Mouse (Mus musculus) MEL (cell line): ENCODE data around the gene Ambra1. TPM values are rescaled to one million over a fixed set of nuclear protein-coding genes. Genes with fewer than 3 reads are reported as not detected.
"Not testable (repeated sequence)": the region's sequence is repeated elsewhere in the genome, so short reads cannot be mapped to it uniquely, and the experiment has no call there.

Source experiments
- DNase-seq: peaks from one replicate; pipeline ENCODE4 v3.0.0; 2011; ENCODE audit warnings: low read depth, low spot score
- H3K27ac ChIP-seq: 2 replicates; pipeline ENCODE4 v1.5.1; 2012; ENCODE audit warnings: low read depth, mild to moderate bottlenecking, control low read depth, low read length, moderate library complexity; ENCODE audit not compliant: control insufficient read depth
- H3K27me3 ChIP-seq, 2 experiments: fragments of 150-350 bp in 1 of 2; sonication (generic) in 1 of 2; 2 replicates each; pipeline ENCODE4 v1.6.1; 2012; ENCODE audit warnings: low read length in 2 of 2, mild to moderate bottlenecking in 2 of 2, improper control_type of control experiment in 1 of 2, moderate library complexity in 1 of 2; ENCODE audit not compliant: insufficient read depth in 2 of 2, control insufficient read depth in 1 of 2
- H3K36me3 ChIP-seq, 2 experiments: 2 replicates each; pipeline ENCODE4 v1.6.1; 2012 to 2014; ENCODE audit warnings: low read length in 2 of 2, improper control_type of control experiment in 1 of 2, inconsistent platforms in 1 of 2, mild to moderate bottlenecking in 1 of 2; ENCODE audit not compliant: insufficient read depth in 2 of 2, control insufficient read depth in 1 of 2
- H3K4me1 ChIP-seq, 2 experiments: fragments of 150-350 bp in 1 of 2; sonication (generic) in 1 of 2; 2 replicates each; pipeline ENCODE4 v1.6.1; 2012; ENCODE audit warnings: low read length in 2 of 2, improper control_type of control experiment in 1 of 2, mild to moderate bottlenecking in 1 of 2; ENCODE audit not compliant: insufficient read depth in 2 of 2, control insufficient read depth in 1 of 2
- H3K4me3 ChIP-seq, 2 experiments: fragments of 150-350 bp in 1 of 2; sonication (generic) in 1 of 2; 2 replicates each; pipeline ENCODE4 v1.5.1; 2012; ENCODE audit warnings: low read depth in 2 of 2, low read length in 2 of 2, mild to moderate bottlenecking in 2 of 2, moderate library complexity in 2 of 2, control low read depth in 1 of 2, improper control_type of control experiment in 1 of 2; ENCODE audit not compliant: control insufficient read depth in 1 of 2, insufficient read depth in 1 of 2
- H3K79me2 ChIP-seq: 2 replicates; pipeline ENCODE4 v1.6.1; 2012; ENCODE audit warnings: mild to moderate bottlenecking, low read length, moderate library complexity; ENCODE audit not compliant: control insufficient read depth, poor library complexity, insufficient read depth
- H3K9ac ChIP-seq: 2 replicates; pipeline ENCODE4 v1.6.1; 2012; ENCODE audit warnings: low read depth, mild to moderate bottlenecking, control low read depth, low read length, moderate library complexity; ENCODE audit not compliant: control insufficient read depth, poor library complexity, severe bottlenecking
- H3K9me3 ChIP-seq: fragments of 150-350 bp; sonication (generic); replicated peaks from 2 replicates; pipeline ENCODE4 v1.6.1; 2012; ENCODE audit warnings: mild to moderate bottlenecking, low read length, improper control_type of control experiment, moderate library complexity; ENCODE audit not compliant: insufficient read depth
- BHLHE40 ChIP-seq: IDR thresholded peaks from 2 replicates; pipeline ENCODE4 v1.6.1; 2012; ENCODE audit warnings: low read depth, mild to moderate bottlenecking, inconsistent platforms, low read length, improper control_type of control experiment, borderline replicate concordance
- CHD1 ChIP-seq: IDR thresholded peaks from 2 replicates; pipeline ENCODE4 v1.6.1; 2012; ENCODE audit warnings: low read depth, mild to moderate bottlenecking, inconsistent platforms, low read length, improper control_type of control experiment
- E2F4 ChIP-seq: IDR thresholded peaks from 2 replicates; pipeline ENCODE4 v1.6.1; 2011; ENCODE audit warnings: low read depth, low read length, improper control_type of control experiment, borderline replicate concordance
- ELF1 ChIP-seq: IDR thresholded peaks from 2 replicates; pipeline ENCODE4 v1.6.1; 2014; ENCODE audit warnings: low read depth, mild to moderate bottlenecking, inconsistent platforms, low read length, improper control_type of control experiment, moderate library complexity
- EP300 ChIP-seq, 2 experiments: IDR thresholded peaks; 2 replicates each; pipeline ENCODE4 v1.6.1; 2011; ENCODE audit warnings: improper control_type of control experiment in 2 of 2, low read length in 2 of 2, low read depth in 1 of 2, mild to moderate bottlenecking in 1 of 2
- ETS1 ChIP-seq: IDR thresholded peaks from 2 replicates; pipeline ENCODE4 v1.6.1; 2012; ENCODE audit warnings: low read depth, mild to moderate bottlenecking, inconsistent platforms, low read length, improper control_type of control experiment, moderate library complexity
- GABPA ChIP-seq: IDR thresholded peaks from 2 replicates; pipeline ENCODE4 v1.6.1; 2012; ENCODE audit warnings: low read depth, mild to moderate bottlenecking, inconsistent platforms, low read length, improper control_type of control experiment, moderate library complexity
- GATA1 ChIP-seq: IDR thresholded peaks from 2 replicates; pipeline ENCODE4 v1.6.1; 2011; ENCODE audit warnings: low read depth, low read length, improper control_type of control experiment
- HCFC1 ChIP-seq: IDR thresholded peaks from 2 replicates; pipeline ENCODE4 v1.6.1; 2012; ENCODE audit warnings: low read depth, mild to moderate bottlenecking, inconsistent platforms, low read length, improper control_type of control experiment, moderate library complexity
- KAT2A ChIP-seq: conservative IDR thresholded peaks from 2 replicates; pipeline ENCODE4 v1.6.1; 2012; ENCODE audit warnings: low read depth, low read length, improper control_type of control experiment, inconsistent platforms
- MAZ ChIP-seq: IDR thresholded peaks from 2 replicates; pipeline ENCODE4 v1.6.1; 2012; ENCODE audit warnings: low read depth, mild to moderate bottlenecking, inconsistent platforms, low read length, improper control_type of control experiment
- MXI1 ChIP-seq: IDR thresholded peaks from 2 replicates; pipeline ENCODE4 v1.6.1; 2011; ENCODE audit warnings: mild to moderate bottlenecking, low read depth, low read length, improper control_type of control experiment
- MYB ChIP-seq: IDR thresholded peaks from 2 replicates; pipeline ENCODE4 v1.6.1; 2011; ENCODE audit warnings: mild to moderate bottlenecking, low read depth, low read length, improper control_type of control experiment
- MYC ChIP-seq: IDR thresholded peaks from 2 replicates; pipeline ENCODE4 v1.6.1; 2011; ENCODE audit warnings: low read depth, mild to moderate bottlenecking, low read length, improper control_type of control experiment, moderate library complexity
- NELFE ChIP-seq: IDR thresholded peaks from 2 replicates; pipeline ENCODE4 v1.6.1; 2011; ENCODE audit warnings: low read depth, low read length, improper control_type of control experiment
- POLR2A ChIP-seq, 2 experiments: IDR thresholded peaks; 2 replicates each; pipeline ENCODE4 v1.6.1; 2011 to 2012; ENCODE audit warnings: low read length in 2 of 2, mild to moderate bottlenecking in 2 of 2, control low read depth in 1 of 2, improper control_type of control experiment in 1 of 2, low read depth in 1 of 2, moderate library complexity in 1 of 2; ENCODE audit not compliant: control insufficient read depth in 1 of 2, insufficient read depth in 1 of 2, poor library complexity in 1 of 2
- POLR2AphosphoS5 ChIP-seq: IDR thresholded peaks from 2 replicates; pipeline ENCODE4 v1.6.1; 2012; ENCODE audit warnings: low read depth, borderline replicate concordance, mild to moderate bottlenecking, inconsistent platforms, low read length, moderate library complexity, mixed read lengths
- RAD21 ChIP-seq: IDR thresholded peaks from 2 replicates; pipeline ENCODE4 v1.6.1; 2011; ENCODE audit warnings: mild to moderate bottlenecking, low read depth, low read length, improper control_type of control experiment
- RCOR1 ChIP-seq: IDR thresholded peaks from 2 replicates; pipeline ENCODE4 v1.6.1; 2012; ENCODE audit warnings: low read depth, mild to moderate bottlenecking, inconsistent platforms, low read length, improper control_type of control experiment
- SIN3A ChIP-seq: IDR thresholded peaks from 2 replicates; pipeline ENCODE4 v1.6.1; 2012; ENCODE audit warnings: low read length, improper control_type of control experiment, inconsistent platforms
- SMC3 ChIP-seq: IDR thresholded peaks from 2 replicates; pipeline ENCODE4 v1.6.1; 2011; ENCODE audit warnings: low read depth, low read length, improper control_type of control experiment
- TAL1 ChIP-seq: IDR thresholded peaks from 2 replicates; pipeline ENCODE4 v1.6.1; 2012; ENCODE audit warnings: mild to moderate bottlenecking, inconsistent platforms, low read length, moderate library complexity, mixed read lengths
- TBP ChIP-seq: IDR thresholded peaks from 2 replicates; pipeline ENCODE4 v1.8.0; 2011; ENCODE audit warnings: low read depth, low read length, improper control_type of control experiment
- TCF12 ChIP-seq: IDR thresholded peaks from 2 replicates; pipeline ENCODE4 v1.6.1; 2014; ENCODE audit warnings: low read depth, mild to moderate bottlenecking, inconsistent platforms, low read length, improper control_type of control experiment, moderate library complexity
- UBTF ChIP-seq: IDR thresholded peaks from 2 replicates; pipeline ENCODE4 v1.6.1; 2012; ENCODE audit warnings: low read depth, mild to moderate bottlenecking, inconsistent platforms, low read length, improper control_type of control experiment, moderate library complexity, borderline replicate concordance; ENCODE audit not compliant: insufficient read depth
- USF2 ChIP-seq, 2 experiments: IDR thresholded peaks; 2 replicates each; pipeline ENCODE4 v1.6.1; 2011 to 2012; ENCODE audit warnings: improper control_type of control experiment in 2 of 2, low read length in 2 of 2, borderline replicate concordance in 1 of 2, inconsistent platforms in 1 of 2, low read depth in 1 of 2, mild to moderate bottlenecking in 1 of 2; ENCODE audit not compliant: insufficient read depth in 1 of 2
- ZC3H11A ChIP-seq: IDR thresholded peaks from 2 replicates; pipeline ENCODE4 v1.6.1; 2012; ENCODE audit warnings: low read depth, mild to moderate bottlenecking, inconsistent platforms, low read length, improper control_type of control experiment
- ZKSCAN1 ChIP-seq: IDR thresholded peaks from 2 replicates; pipeline ENCODE4 v1.6.1; 2012; ENCODE audit warnings: low read depth, mild to moderate bottlenecking, inconsistent platforms, low read length, improper control_type of control experiment, moderate library complexity
- ZMIZ1 ChIP-seq: IDR thresholded peaks from 2 replicates; pipeline ENCODE4 v1.6.1; 2012; ENCODE audit warnings: low read depth, mild to moderate bottlenecking, inconsistent platforms, low read length, improper control_type of control experiment, moderate library complexity
- ZNF384 ChIP-seq: IDR thresholded peaks from 2 replicates; pipeline ENCODE4 v1.6.1; 2012; ENCODE audit warnings: low read depth, mild to moderate bottlenecking, inconsistent platforms, low read length, improper control_type of control experiment
- polyA plus RNA-seq, 2 experiments: library from polyadenylated mRNA; stranded (reverse) in 1 of 2; unstranded in 1 of 2; fragments of >175 nt in 1 of 2; fragments of >200 nt in 1 of 2; gene quantifications; 2 replicates each; pipeline versions ENCODE4 v1.2.1 to v1.2.4; 2012; ENCODE audit warnings: low replicate concordance in 2 of 2, low read depth in 1 of 2; ENCODE audit not compliant: insufficient read length in 2 of 2, insufficient read depth in 1 of 2, missing spikeins in 1 of 2
- total RNA-seq: library from RNA; depleted of rRNA; stranded (reverse); fragments of 300-350 nt; gene quantifications from 2 replicates; pipeline ENCODE4 v1.2.3, GENCODE M21; 2012

The Ambra1 gene
- total and polyA plus RNA-seq, 3 experiments, result 14.6 to 24.7 TPM; not detected in 1

- peak overlapping the region; percentile 51 for H3K9ac ChIP-seq
- TF ChIP-seq TBP (0 out of 2 replicates have a peak, but pooled peaks have one; percentile 38), GATA1 (peak; percentile 59; the same call in 1 of the 2 replicates), TCF12 (peak; percentile 26; the same call in 1 of the 2 replicates), TAL1 (peak; percentile 27; the same call in 1 of the 2 replicates), ETS1 (peak; percentile 69), POLR2A (IDR thresholded peaks at IDR 0.05; ENCODE audit: control insufficient read depth in 1 of 2, insufficient read depth in 1 of 2, low read depth in 1 of 2, low read length in 2 of 2, poor library complexity in 1 of 2) (peak in 1 of 2 experiments; percentile 56; a peak in 2 of 4 replicates), EP300 (IDR thresholded peaks at IDR 0.05; ENCODE audit: low read depth in 1 of 2, low read length in 2 of 2) (peak in 1 of 2 experiments; percentile 66; a peak in 2 of 4 replicates), SIN3A (peak; percentile 77), NELFE (peak; percentile 28; the same call in 1 of the 2 replicates)
- DNase-seq, result peak; percentile 84
Measured at GRCm38 (mm10) chr2:91725476-91725875, 4.5 kb upstream of the Ambra1 start.

GRCm38 (mm10) chr2:91727011-91727410, 2.9 kb upstream of the Ambra1 start:
- H3K36me3 ChIP-seq, result peaks cover 0 to 24% of the 10 kb centered on the region in 2 experiments; a peak in 2 of 4 replicates
- H3K9me3 ChIP-seq, result no peaks in the 10 kb centered on the region
- peak overlapping the region; percentile 27; the same call in 1 of the 2 replicates for H3K27ac ChIP-seq
- peak; percentile 70 for DNase-seq
- no peak overlapping the region for H3K9ac ChIP-seq
- H3K79me2 ChIP-seq, result peaks cover 12% of the 10 kb centered on the region
- H3K4me3 ChIP-seq, result no peak overlapping the region
- H3K4me1 ChIP-seq, result peaks cover 17 to 18% of the 10 kb centered on the region in 2 experiments
- H3K27me3 ChIP-seq, result no peaks in the 10 kb centered on the region
- no peak for TF ChIP-seq ZC3H11A
- TF ChIP-seq KAT2A, result no peak
- no peak for TF ChIP-seq TBP
- TF ChIP-seq USF2 (IDR thresholded peaks at IDR 0.05; ENCODE audit: borderline replicate concordance in 1 of 2, insufficient read depth in 1 of 2, low read depth in 1 of 2, low read length in 2 of 2), result no peak
- peak in 1 of 2 experiments; percentile 26; a peak in 1 of 4 replicates for TF ChIP-seq EP300 (IDR thresholded peaks at IDR 0.05; ENCODE audit: low read depth in 1 of 2, low read length in 2 of 2)
- TF ChIP-seq ZNF384, result no peak
- no peak for TF ChIP-seq MYB
- TF ChIP-seq UBTF, result no peak
- TF ChIP-seq MAZ, result no peak
- TF ChIP-seq ZMIZ1, result no peak
- TF ChIP-seq BHLHE40, result no peak
- TF ChIP-seq CHD1, result no peak
- TF ChIP-seq HCFC1, result no peak
- no peak for TF ChIP-seq GABPA
- TF ChIP-seq TAL1, result no peak
- no peak for TF ChIP-seq POLR2A (IDR thresholded peaks at IDR 0.05; ENCODE audit: control insufficient read depth in 1 of 2, insufficient read depth in 1 of 2, low read depth in 1 of 2, low read length in 2 of 2, poor library complexity in 1 of 2)
- no peak for TF ChIP-seq SMC3
- TF ChIP-seq ETS1, result 0 out of 2 replicates have a peak, but pooled peaks have one; percentile 25
- TF ChIP-seq RAD21, result no peak
- no peak for TF ChIP-seq E2F4
- TF ChIP-seq MXI1, result peak; percentile 60; the same call in 1 of the 2 replicates
- TF ChIP-seq MYC, result peak; percentile 79
- no peak for TF ChIP-seq TCF12
- TF ChIP-seq NELFE, result no peak
- no peak for TF ChIP-seq ZKSCAN1
- TF ChIP-seq POLR2AphosphoS5, result no peak
- TF ChIP-seq RCOR1, result no peak
- TF ChIP-seq ELF1, result no peak

More at GRCm38 (mm10) chr2:91725476-91725875, 4.5 kb upstream of the Ambra1 start:
- Histone ChIP-seq H3K36me3 (peaks cover 0 to 24% of the 10 kb centered on the region in 2 experiments; a peak in 2 of 4 replicates), H3K4me3 (peak overlapping the region; percentile 25 to 33), H3K27ac (peak overlapping the region; percentile 89), H3K4me1 (peaks cover 17 to 18% of the 10 kb centered on the region in 2 experiments)
- not testable (repeated sequence) for H3K9me3 ChIP-seq, H3K27me3 ChIP-seq, H3K79me2 ChIP-seq
